Mouse (Mus musculus) megakaryocyte, embryonic 14.5 days (primary cell): Measurements from ENCODE around the gene Phldb1.

ENCODE experiments used
- FLI1 ChIP-seq: IDR thresholded peaks from 2 replicates; pipeline ENCODE4 v1.6.1; 2012; ENCODE audit warnings: low read length, inconsistent platforms, mixed read lengths
- GATA1 ChIP-seq: IDR thresholded peaks from 3 replicates; pipeline ENCODE4 v1.6.1; 2012; ENCODE audit warnings: mixed read lengths, low read length, inconsistent platforms, borderline replicate concordance

- TF ChIP-seq GATA1 (no peak), FLI1 (no peak)
These were observed 83.0 kb downstream of the Phldb1 start for GRCm38 (mm10) chr9:44652027-44652426.
